Mouse (Mus musculus): ENCODE measurements around the gene Ccdc80. TPM values are rescaled to one million over a fixed set of nuclear protein-coding genes. Genes with fewer than 3 reads are reported as not detected.

Ccdc80 gene
- total RNA-seq, 2 experiments from 2014 or later = 29.7 to 77.4 TPM

GRCm38 (mm10) chr16:45110498-45110897, 17.3 kb downstream of the Ccdc80 start:
- peak; percentile 70 to 77 for DNase-seq

- no peak for DNase-seq
Observed at GRCm38 (mm10) chr16:45117200-45117599, 24.0 kb downstream of the Ccdc80 start.

GRCm38 (mm10) chr16:45118760-45119159, 25.6 kb downstream of the Ccdc80 start:
- no peak for DNase-seq

- DNase-seq = peak; percentile 77
Observed at GRCm38 (mm10) chr16:45120844-45121425, 27.7 kb downstream of the Ccdc80 start.

GRCm38 (mm10) chr16:45122571-45122970, 29.4 kb downstream of the Ccdc80 start:
- peak; percentile 9 to 24 for DNase-seq

- peak; percentile 19 to 32 for DNase-seq
Observed at GRCm38 (mm10) chr16:45124230-45125203, 31.3 kb downstream of the Ccdc80 start.

GRCm38 (mm10) chr16:45127936-45128710, 34.9 kb downstream of the Ccdc80 start:
- DNase-seq = no peak

GRCm38 (mm10) chr16:45141711-45142110, 48.5 kb downstream of the Ccdc80 start:
- DNase-seq = peak; percentile 20 to 32

GRCm38 (mm10) chr16:45142565-45142964, 49.4 kb downstream of the Ccdc80 start:
- DNase-seq = no peak

- no peak for DNase-seq
Observed at GRCm38 (mm10) chr16:45145119-45145518, 51.9 kb downstream of the Ccdc80 start.

GRCm38 (mm10) chr16:45148488-45149082, 55.4 kb downstream of the Ccdc80 start:
- no peak for DNase-seq

- no peak for DNase-seq
Observed at GRCm38 (mm10) chr16:45154741-45155250, 61.6 kb downstream of the Ccdc80 start.

GRCm38 (mm10) chr16:45158136-45158521, 64.9 kb downstream of the Ccdc80 start:
- peak; percentile 80 to 81 for DNase-seq

GRCm38 (mm10) chr16:45158522-45159388, 65.6 kb downstream of the Ccdc80 start, which contains the start of the genes Slc35a5 and Atg3:
Gene Slc35a5, minus strand, starts transcription at chr16:45158706.
Gene Atg3, plus strand, starts transcription at chr16:45158785.
- DNase-seq = peak; percentile 97 to 98

- no peak for DNase-seq
Observed at GRCm38 (mm10) chr16:45159389-45159716, 66.2 kb downstream of the Ccdc80 start.

Other genes with a start within 250 kb of the Ccdc80 start
- gene Cd200r2, start 226.3 kb upstream of the Ccdc80 start, total RNA-seq (2021) = not detected
- gene Cd200r3, start 149.7 kb upstream of the Ccdc80 start, total RNA-seq (2021) = not detected
- gene Slc35a5, start 65.3 kb downstream of the Ccdc80 start, total RNA-seq (2021) = 10 to 100 TPM; 29.6 to 39.0 TPM
- 10 to 100 TPM; 53.2 to 62.6 TPM for gene Atg3, start 65.4 kb downstream of the Ccdc80 start, total RNA-seq (2021)
- under 1 TPM; 0.30 TPM for gene Btla, start 130.9 kb downstream of the Ccdc80 start, total RNA-seq (2021)